Mouse (Mus musculus) liver, embryonic 13.5 days (tissue): ENCODE data around the gene Gm44596. TPM values are rescaled to one million over a fixed set of nuclear protein-coding genes. Genes with fewer than 3 reads are reported as not detected.

Experiments
- ATAC-seq: fragments of 200-750 bp; cut with Nextera tagmentation; 2 replicates; pipeline ENCODE4 v1.8.0; 2017; ENCODE audit warnings: low read depth, mild to moderate bottlenecking, moderate number of reproducible peaks, moderate library complexity
- DNase-seq: peaks from one replicate; pipeline ENCODE4 v3.0.0; 2022
- H3K27ac ChIP-seq: fragments of 300-500 bp; sonication (generic); 2 replicates; pipeline ENCODE4 v1.5.1; 2015; ENCODE audit warnings: moderate library complexity, mild to moderate bottlenecking, inconsistent platforms
- H3K27me3 ChIP-seq: fragments of 300-500 bp; sonication (generic); 2 replicates; pipeline ENCODE4 v1.6.1; 2015; ENCODE audit warnings: mild to moderate bottlenecking, inconsistent platforms
- H3K36me3 ChIP-seq: fragments of 300-500 bp; sonication (generic); 2 replicates; pipeline ENCODE4 v1.6.1; 2015; ENCODE audit warnings: mild to moderate bottlenecking, inconsistent platforms
- H3K4me1 ChIP-seq: fragments of 300-500 bp; sonication (generic); replicated peaks from 2 replicates; pipeline ENCODE4 v1.6.1; 2015; ENCODE audit warnings: inconsistent platforms
- H3K4me2 ChIP-seq: fragments of 300-500 bp; sonication (generic); 2 replicates; pipeline ENCODE4 v1.6.1; 2015; ENCODE audit warnings: inconsistent platforms, mild to moderate bottlenecking, moderate library complexity
- H3K4me3 ChIP-seq: fragments of 300-500 bp; sonication (generic); replicated peaks from 2 replicates; pipeline ENCODE4 v1.5.1; 2015; ENCODE audit warnings: mild to moderate bottlenecking, inconsistent platforms
- H3K9ac ChIP-seq: fragments of 300-500 bp; sonication (generic); 2 replicates; pipeline ENCODE4 v1.6.1; 2015; ENCODE audit warnings: mild to moderate bottlenecking, inconsistent platforms
- H3K9me3 ChIP-seq: fragments of 300-500 bp; sonication (generic); replicated peaks from 2 replicates; pipeline ENCODE4 v1.6.1; 2016; ENCODE audit warnings: inconsistent platforms
- WGBS: fragments of 180-500 bp; shearing (Covaris S2); methylation state at CpG from one replicate; pipeline ENCODE4 v1.1.7; 2015; ENCODE audit not compliant: insufficient replicate concordance; 5-methylcytosine and 5-hydroxymethylcytosine counted together
- polyA plus RNA-seq: library from polyadenylated mRNA; unstranded; fragments of >200 nt; fragmentation: Nextera tagmentation; extraction: Ambion mirVana; gene quantifications from 2 replicates; pipeline ENCODE4 v1.2.1, GENCODE M21; 2015

Gm44596 gene
- polyA plus RNA-seq, 1 experiment from 2014 or later, result not detected

- ATAC-seq (no peak), DNase-seq (no peak)
- H3K9me3 ChIP-seq, result no peaks in the 10 kb centered on the region
- no peak overlapping the region for H3K4me2 ChIP-seq
- no peaks in the 10 kb centered on the region for H3K27me3 ChIP-seq
- no peak overlapping the region for H3K9ac ChIP-seq
- WGBS, result 63% methylated on average over 12 of the region's 12 CpGs
- no peaks in the 10 kb centered on the region for H3K4me1 ChIP-seq
- H3K36me3 ChIP-seq, result no peaks in the 10 kb centered on the region
- no peak overlapping the region for H3K4me3 ChIP-seq
- no peak overlapping the region for H3K27ac ChIP-seq
These were observed 80.7 kb downstream of the Gm44596 start for GRCm38 (mm10) chr6:128455835-128456605.

Other genes with a start within 250 kb of the Gm44596 start
- 16.9 and 27.3 TPM in 2 replicates for gene Tspan9, start 231.9 kb upstream of the Gm44596 start, polyA plus RNA-seq
- gene Tead4, start 74.7 kb upstream of the Gm44596 start, polyA plus RNA-seq, result 0.46 and 0.77 TPM in 2 replicates
- 2.5 TPM in 2 replicates for gene Tulp3, start 19.7 kb upstream of the Gm44596 start, polyA plus RNA-seq
- 64.3 and 70.5 TPM in 2 replicates for gene Rhno1, start 12.6 kb upstream of the Gm44596 start, polyA plus RNA-seq
- 12.2 and 14.7 TPM in 2 replicates for gene Foxm1, start 12.5 kb upstream of the Gm44596 start, polyA plus RNA-seq
- gene Tex52, start within 50 bp of the Gm44596 start, polyA plus RNA-seq, result not detected in 2 replicates
- gene Nrip2, start 23.8 kb downstream of the Gm44596 start, polyA plus RNA-seq, result 1.4 and 1.6 TPM in 2 replicates
- gene Itfg2, start 49.4 kb downstream of the Gm44596 start, polyA plus RNA-seq, result 13.4 and 16.1 TPM in 2 replicates
- 273 and 316 TPM in 2 replicates for gene Fkbp4, start 63.2 kb downstream of the Gm44596 start, polyA plus RNA-seq
- gene Pzp, start 151.2 kb downstream of the Gm44596 start, polyA plus RNA-seq, result 64.5 and 76.6 TPM in 2 replicates
- 4.4 and 4.6 TPM in 2 replicates for gene A2ml1, start 206.1 kb downstream of the Gm44596 start, polyA plus RNA-seq
- gene Klrb1a, start 248.0 kb downstream of the Gm44596 start, polyA plus RNA-seq, result 0.23 and 0.29 TPM in 2 replicates